Mouse (Mus musculus) heart, embryonic 11.5 days (tissue): ENCODE data around the gene Clasp2. TPM values are rescaled to one million over a fixed set of nuclear protein-coding genes. Genes with fewer than 3 reads are reported as not detected.

ENCODE experiments used
- ATAC-seq: fragments of 200-750 bp; cut with Nextera tagmentation; replicated peaks from 2 replicates; pipeline ENCODE4 v1.8.0; 2017; ENCODE audit warnings: moderate library complexity; ENCODE audit not compliant: insufficient number of reproducible peaks, low FRiP score, low TSS enrichment
- H3K27ac ChIP-seq: fragments of 300-500 bp; sonication (generic); 2 replicates; pipeline ENCODE4 v1.5.1; 2014; ENCODE audit warnings: mild to moderate bottlenecking, low read depth, low read length
- H3K27me3 ChIP-seq: fragments of 300-500 bp; sonication (generic); 2 replicates; pipeline ENCODE4 v1.6.1; 2014; ENCODE audit warnings: mild to moderate bottlenecking, low read length, mixed read lengths; ENCODE audit not compliant: control insufficient read depth, insufficient read depth
- H3K36me3 ChIP-seq: fragments of 300-500 bp; sonication (generic); 2 replicates; pipeline ENCODE4 v1.6.1; 2014; ENCODE audit warnings: mild to moderate bottlenecking, low read length, moderate library complexity, mixed read lengths; ENCODE audit not compliant: control insufficient read depth, insufficient read depth
- H3K4me1 ChIP-seq: fragments of 300-500 bp; sonication (generic); 2 replicates; pipeline ENCODE4 v1.6.1; 2014; ENCODE audit warnings: low read length; ENCODE audit not compliant: control insufficient read depth, insufficient read depth
- H3K4me2 ChIP-seq: fragments of 300-500 bp; sonication (generic); 2 replicates; pipeline ENCODE4 v1.6.1; 2014; ENCODE audit warnings: mild to moderate bottlenecking, moderate library complexity
- H3K4me3 ChIP-seq: fragments of 300-500 bp; sonication (generic); 2 replicates; pipeline ENCODE4 v1.5.1; 2014; ENCODE audit warnings: low read depth, low read length
- H3K9ac ChIP-seq: fragments of 300-500 bp; sonication (generic); 2 replicates; pipeline ENCODE4 v1.6.1; 2014; ENCODE audit warnings: mild to moderate bottlenecking, low read depth, low read length, moderate library complexity
- H3K9me3 ChIP-seq: fragments of 300-500 bp; sonication (generic); replicated peaks from 2 replicates; pipeline ENCODE4 v1.6.1; 2016; ENCODE audit warnings: low read length; ENCODE audit not compliant: control insufficient read depth
- WGBS: fragments of 180-500 bp; shearing (Covaris S2); extraction: QIAGEN DNeasy Blood & Tissue Kit; methylation state at CpG from one replicate; pipeline ENCODE4 v1.1.7; 2014; ENCODE audit not compliant: insufficient replicate concordance; 5-methylcytosine and 5-hydroxymethylcytosine counted together
- polyA plus RNA-seq: library from polyadenylated mRNA; unstranded; fragments of >200 nt; fragmentation: Nextera tagmentation; extraction: Ambion mirVana; gene quantifications from 2 replicates; pipeline ENCODE4 v1.2.1, GENCODE M21; 2014

Gene Clasp2
- polyA plus RNA-seq, 1 experiment from 2014 or later: 25.3 TPM

- Histone ChIP-seq H3K27ac (no peak overlapping the region), H3K9me3 (no peaks in the 10 kb centered on the region), H3K36me3 (no peaks in the 10 kb centered on the region), H3K4me1 (peaks cover 14% of the 10 kb centered on the region), H3K4me3 (no peak overlapping the region; the same call in 1 of the 2 replicates), H3K9ac (no peak overlapping the region), H3K27me3 (no peaks in the 10 kb centered on the region), H3K4me2 (peak overlapping the region; percentile 39; the same call in 1 of the 2 replicates)
- WGBS: 81% methylated on average over 2 of the region's 2 CpGs
- no peak for ATAC-seq
These were observed 52.7 kb downstream of the Clasp2 start for GRCm38 (mm10) chr9:113793966-113794365.

GRCm38 (mm10) chr9:113797206-113797605, 55.9 kb downstream of the Clasp2 start:
- Histone ChIP-seq H3K9ac (no peak overlapping the region), H3K27me3 (no peaks in the 10 kb centered on the region), H3K4me3 (no peak overlapping the region), H3K4me2 (no peak overlapping the region), H3K4me1 (peaks cover 10% of the 10 kb centered on the region), H3K36me3 (no peaks in the 10 kb centered on the region), H3K9me3 (no peaks in the 10 kb centered on the region), H3K27ac (no peak overlapping the region)
- 63% methylated on average over 5 of the region's 5 CpGs for WGBS
- no peak for ATAC-seq

GRCm38 (mm10) chr9:113800671-113801070, 59.4 kb downstream of the Clasp2 start:
- no peak for ATAC-seq
- H3K36me3 ChIP-seq: no peaks in the 10 kb centered on the region
- no peaks in the 10 kb centered on the region for H3K27me3 ChIP-seq
- H3K4me2 ChIP-seq: no peak overlapping the region
- no peaks in the 10 kb centered on the region for H3K9me3 ChIP-seq
- no peak overlapping the region for H3K27ac ChIP-seq
- H3K4me3 ChIP-seq: no peak overlapping the region
- no peak overlapping the region for H3K9ac ChIP-seq
- H3K4me1 ChIP-seq: peaks cover 14% of the 10 kb centered on the region
- WGBS: 94% methylated on average over 3 of the region's 3 CpGs

- no peak for ATAC-seq
- WGBS: 62% methylated on average over 3 of the region's 3 CpGs
These were observed 61.5 kb downstream of the Clasp2 start for GRCm38 (mm10) chr9:113802734-113803133.

DNA sequence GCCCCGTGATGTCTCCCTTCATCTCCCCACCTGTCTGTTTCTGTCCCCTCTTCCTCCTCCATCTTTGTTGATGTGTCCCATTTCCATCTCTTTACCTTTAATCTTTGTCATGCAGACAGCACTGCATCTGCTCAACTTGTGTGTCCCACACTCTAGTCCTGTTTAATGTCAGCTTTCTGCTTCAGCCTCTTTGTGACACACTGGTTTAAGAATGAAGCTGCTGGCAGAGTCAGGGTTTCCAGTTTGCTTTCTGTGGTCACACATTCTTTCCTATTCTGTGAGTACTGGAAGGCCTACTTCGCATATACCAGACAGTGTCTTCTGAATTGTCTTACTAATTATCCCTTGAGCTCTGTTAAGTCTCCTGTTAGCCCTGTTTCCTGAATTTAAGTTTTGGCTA, 62.5 kb downstream of the Clasp2 start:
- Histone ChIP-seq H3K27ac (no peak overlapping the region), H3K9me3 (no peaks in the 10 kb centered on the region), H3K4me1 (peaks cover 10% of the 10 kb centered on the region), H3K36me3 (no peaks in the 10 kb centered on the region), H3K4me2 (no peak overlapping the region), H3K27me3 (no peaks in the 10 kb centered on the region), H3K4me3 (no peak overlapping the region), H3K9ac (no peak overlapping the region)
- WGBS: 71% methylated on average over 2 of the region's 2 CpGs
- ATAC-seq: no peak

More at GRCm38 (mm10) chr9:113802734-113803133, 61.5 kb downstream of the Clasp2 start:
- Histone ChIP-seq H3K27me3 (no peaks in the 10 kb centered on the region), H3K4me3 (no peak overlapping the region), H3K27ac (0 out of 2 replicates have a peak overlapping the region, but pooled peaks have one; percentile 46), H3K9ac (no peak overlapping the region), H3K4me2 (no peak overlapping the region), H3K4me1 (peaks cover 10% of the 10 kb centered on the region), H3K36me3 (no peaks in the 10 kb centered on the region), H3K9me3 (no peaks in the 10 kb centered on the region)

GRCm38 (mm10) chr9:113805359-113805758, 64.1 kb downstream of the Clasp2 start:
- Histone ChIP-seq H3K4me1 (peaks cover 6% of the 10 kb centered on the region), H3K27me3 (no peaks in the 10 kb centered on the region), H3K4me2 (no peak overlapping the region), H3K9ac (no peak overlapping the region), H3K27ac (no peak overlapping the region), H3K4me3 (no peak overlapping the region), H3K36me3 (no peaks in the 10 kb centered on the region), H3K9me3 (no peaks in the 10 kb centered on the region)
- ATAC-seq: no peak
- WGBS: 96% methylated on average over 1 of the region's 1 CpGs

DNA sequence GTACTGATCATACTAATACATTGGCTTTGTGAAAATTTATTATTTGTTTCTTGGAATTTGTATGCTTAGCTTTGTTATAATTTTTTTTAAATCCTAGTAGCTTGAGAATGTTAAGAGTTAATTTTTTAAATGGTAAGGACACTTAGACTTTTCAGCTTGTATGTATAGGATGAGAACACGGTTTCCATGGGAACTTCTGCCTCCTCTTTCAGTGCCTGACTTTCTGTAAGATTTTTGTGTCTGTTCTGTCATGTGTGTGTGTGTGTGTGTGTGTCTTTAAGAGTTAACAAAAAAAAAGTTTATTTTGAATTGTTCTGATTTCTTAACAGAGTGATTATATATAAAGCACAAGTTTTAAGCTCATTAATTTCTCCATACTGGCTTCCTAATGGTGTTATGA, 70.1 kb downstream of the Clasp2 start:
- ATAC-seq: no peak
- H3K9me3 ChIP-seq: no peaks in the 10 kb centered on the region
- no peak overlapping the region for H3K4me2 ChIP-seq
- H3K27ac ChIP-seq: no peak overlapping the region
- no peak overlapping the region for H3K4me3 ChIP-seq
- 64% methylated on average over 1 of the region's 1 CpGs for WGBS
- no peaks in the 10 kb centered on the region for H3K36me3 ChIP-seq
- no peak overlapping the region for H3K9ac ChIP-seq
- H3K4me1 ChIP-seq: no peaks in the 10 kb centered on the region; the same call in 1 of the 2 replicates
- no peaks in the 10 kb centered on the region for H3K27me3 ChIP-seq

DNA sequence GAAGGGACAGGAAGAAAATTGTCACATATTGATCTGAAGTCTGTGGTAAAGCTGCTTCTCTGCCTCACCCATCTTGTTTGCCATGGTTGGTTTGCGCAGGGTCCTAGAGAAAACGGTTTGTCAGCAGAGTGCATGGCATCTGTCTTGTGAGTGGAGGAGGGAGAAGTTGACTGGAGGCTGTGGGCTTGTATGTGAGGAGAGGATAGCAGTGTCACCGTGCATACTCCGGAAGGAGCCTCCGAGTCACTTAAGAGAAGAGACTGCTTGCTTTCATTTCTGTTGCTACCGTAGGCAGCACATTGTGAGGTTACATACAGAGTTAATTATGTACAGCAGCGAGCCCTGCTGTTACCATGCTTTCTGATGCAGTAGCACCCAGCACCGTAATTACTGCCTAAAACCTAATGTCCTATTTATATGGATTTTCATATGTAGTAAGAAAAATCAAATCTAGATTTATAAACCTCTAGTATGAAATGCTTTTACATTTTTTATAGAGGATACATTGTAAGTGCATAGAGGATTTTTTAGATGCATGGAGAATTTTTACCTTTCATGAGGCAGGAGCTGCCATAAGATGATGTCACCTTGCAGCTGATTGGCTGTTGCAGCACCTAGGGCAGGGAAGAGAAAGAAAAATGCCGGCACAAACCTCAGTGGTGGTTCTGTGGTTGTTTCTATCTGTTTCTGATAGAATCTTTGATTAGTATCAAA, 70.8 kb downstream of the Clasp2 start:
- no peaks in the 10 kb centered on the region for H3K27me3 ChIP-seq
- no peak overlapping the region; the same call in 1 of the 2 replicates for H3K27ac ChIP-seq
- WGBS: 42% methylated on average over 9 of the region's 9 CpGs
- H3K36me3 ChIP-seq: no peaks in the 10 kb centered on the region
- H3K4me2 ChIP-seq: peak overlapping the region; percentile 52
- no peak for ATAC-seq
- H3K9ac ChIP-seq: 0 out of 2 replicates have a peak overlapping the region, but pooled peaks have one; percentile 50
- peak overlapping the region; percentile 20 for H3K4me3 ChIP-seq
- no peaks in the 10 kb centered on the region; the same call in 1 of the 2 replicates for H3K4me1 ChIP-seq
- H3K9me3 ChIP-seq: no peaks in the 10 kb centered on the region

GRCm38 (mm10) chr9:113812671-113813001, 71.4 kb downstream of the Clasp2 start:
- 77% methylated on average over 4 of the region's 4 CpGs for WGBS
- no peaks in the 10 kb centered on the region for H3K36me3 ChIP-seq
- no peak for ATAC-seq
- H3K9me3 ChIP-seq: no peaks in the 10 kb centered on the region
- no peak overlapping the region for H3K9ac ChIP-seq
- H3K4me3 ChIP-seq: peak overlapping the region; percentile 20
- peak overlapping the region; percentile 52 for H3K4me2 ChIP-seq
- H3K4me1 ChIP-seq: no peaks in the 10 kb centered on the region; the same call in 1 of the 2 replicates
- no peak overlapping the region for H3K27ac ChIP-seq
- no peaks in the 10 kb centered on the region for H3K27me3 ChIP-seq
